Mouse (Mus musculus): Measurements from ENCODE around the gene Ppef2. TPM values are rescaled to one million over a fixed set of nuclear protein-coding genes. Genes with fewer than 3 reads are reported as not detected.
A peak's percentile ranks its signal among the peaks of the same experiment; 100 is the strongest.

The Ppef2 gene
- polyA plus RNA-seq, 1 experiment from 2014 or later, result 0.31 TPM

- H3K9me3 ChIP-seq (ENCODE audit: control insufficient read depth, low read length), result no peaks in the 10 kb centered on the region
- H3K9ac ChIP-seq (ENCODE audit: low read depth, low read length), result peak within 1 kb of the TSS; percentile 63
- H3K36me3 ChIP-seq (ENCODE audit: control insufficient read depth, insufficient read depth, low read length), result no peaks in the 10 kb centered on the region
- 3% methylated on average over 54 of the region's 54 CpGs for WGBS
- H3K4me2 ChIP-seq (replicated peaks; ENCODE audit: low read depth, low read length), result peak within 1 kb of the TSS; percentile 92
- no peaks in the 10 kb centered on the region for H3K27me3 ChIP-seq (ENCODE audit: control insufficient read depth, insufficient read depth, low read length)
- no peak within 1 kb of the TSS for H3K27ac ChIP-seq (ENCODE audit: low read depth, low read length)
- no peaks in the 10 kb centered on the region for H3K4me1 ChIP-seq (ENCODE audit: control insufficient read depth, insufficient read depth, low read length)
- ATAC-seq (ENCODE audit: low FRiP score, low TSS enrichment), result peak; percentile 94
- peak within 1 kb of the TSS; percentile 70 for H3K4me3 ChIP-seq (ENCODE audit: low read length)
Measured at GRCm38 (mm10) chr5:92277437-92278394, 21.6 kb upstream of the Ppef2 start, which contains the start of gene Naaa. Gene Naaa (minus strand): TSS chr5:92278170.

GRCm38 (mm10) chr5:92270496-92270895, 14.4 kb upstream of the Ppef2 start:
- Histone ChIP-seq H3K27me3 (ENCODE audit: control insufficient read depth, insufficient read depth, low read length) (no peaks in the 10 kb centered on the region), H3K27ac (ENCODE audit: low read depth, low read length) (no peak overlapping the region), H3K36me3 (ENCODE audit: control insufficient read depth, insufficient read depth, low read length) (no peaks in the 10 kb centered on the region), H3K4me1 (ENCODE audit: control insufficient read depth, insufficient read depth, low read length) (no peaks in the 10 kb centered on the region), H3K4me2 (replicated peaks; ENCODE audit: low read depth, low read length) (no peak overlapping the region), H3K4me3 (ENCODE audit: low read length) (no peak overlapping the region), H3K9me3 (ENCODE audit: control insufficient read depth, low read length) (no peaks in the 10 kb centered on the region), H3K9ac (ENCODE audit: low read depth, low read length) (no peak overlapping the region)
- no peak for ATAC-seq (ENCODE audit: low FRiP score, low TSS enrichment)
- WGBS, result 93% methylated on average over 7 of the region's 7 CpGs

GRCm38 (mm10) chr5:92263761-92264359, 7.8 kb upstream of the Ppef2 start:
- no peaks in the 10 kb centered on the region for H3K36me3 ChIP-seq (ENCODE audit: control insufficient read depth, insufficient read depth, low read length)
- no peak overlapping the region for H3K9ac ChIP-seq (ENCODE audit: low read depth, low read length)
- no peak overlapping the region for H3K4me2 ChIP-seq (replicated peaks; ENCODE audit: low read depth, low read length)
- H3K4me1 ChIP-seq (ENCODE audit: control insufficient read depth, insufficient read depth, low read length), result peaks cover 5% of the 10 kb centered on the region; the same call in 1 of the 2 replicates
- 54% methylated on average over 4 of the region's 4 CpGs for WGBS
- no peaks in the 10 kb centered on the region for H3K27me3 ChIP-seq (ENCODE audit: control insufficient read depth, insufficient read depth, low read length)
- H3K27ac ChIP-seq (ENCODE audit: low read depth, low read length), result no peak overlapping the region
- no peaks in the 10 kb centered on the region for H3K9me3 ChIP-seq (ENCODE audit: control insufficient read depth, low read length)
- H3K4me3 ChIP-seq (ENCODE audit: low read length), result no peak overlapping the region
- ATAC-seq (ENCODE audit: low FRiP score, low TSS enrichment), result peak; percentile 76

GRCm38 (mm10) chr5:92262646-92263045, 6.6 kb upstream of the Ppef2 start:
- Histone ChIP-seq H3K9me3 (ENCODE audit: control insufficient read depth, low read length) (no peaks in the 10 kb centered on the region), H3K4me3 (ENCODE audit: low read length) (no peak overlapping the region), H3K9ac (ENCODE audit: low read depth, low read length) (no peak overlapping the region), H3K27ac (ENCODE audit: low read depth, low read length) (no peak overlapping the region), H3K36me3 (ENCODE audit: control insufficient read depth, insufficient read depth, low read length) (no peaks in the 10 kb centered on the region), H3K4me2 (replicated peaks; ENCODE audit: low read depth, low read length) (no peak overlapping the region), H3K4me1 (ENCODE audit: control insufficient read depth, insufficient read depth, low read length) (peaks cover 8% of the 10 kb centered on the region; the same call in 1 of the 2 replicates), H3K27me3 (ENCODE audit: control insufficient read depth, insufficient read depth, low read length) (no peaks in the 10 kb centered on the region)
- ATAC-seq (ENCODE audit: low FRiP score, low TSS enrichment), result no peak
- 86% methylated on average over 8 of the region's 8 CpGs for WGBS

GRCm38 (mm10) chr5:92254476-92254875, 1.6 kb downstream of the Ppef2 start:
- Histone ChIP-seq H3K27me3 (ENCODE audit: control insufficient read depth, insufficient read depth, low read length) (no peaks in the 10 kb centered on the region), H3K27ac (ENCODE audit: low read depth, low read length) (no peak overlapping the region), H3K4me2 (replicated peaks; ENCODE audit: low read depth, low read length) (no peak overlapping the region), H3K4me1 (ENCODE audit: control insufficient read depth, insufficient read depth, low read length) (peaks cover 15% of the 10 kb centered on the region; the same call in 1 of the 2 replicates), H3K9ac (ENCODE audit: low read depth, low read length) (no peak overlapping the region), H3K9me3 (ENCODE audit: control insufficient read depth, low read length) (no peaks in the 10 kb centered on the region), H3K4me3 (ENCODE audit: low read length) (no peak overlapping the region), H3K36me3 (ENCODE audit: control insufficient read depth, insufficient read depth, low read length) (no peaks in the 10 kb centered on the region)
- WGBS, result 30% methylated on average over 6 of the region's 6 CpGs
- no peak for ATAC-seq (ENCODE audit: low FRiP score, low TSS enrichment)

- 36% methylated on average over 18 of the region's 18 CpGs for WGBS
- no peak overlapping the region for H3K4me2 ChIP-seq (replicated peaks; ENCODE audit: low read depth, low read length)
Measured at GRCm38 (mm10) chr5:92252797-92253343, 3.2 kb downstream of the Ppef2 start.

GRCm38 (mm10) chr5:92252031-92252430, 4.0 kb downstream of the Ppef2 start:
- WGBS, result 94% methylated on average over 6 of the region's 6 CpGs
- Histone ChIP-seq H3K36me3 (ENCODE audit: control insufficient read depth, insufficient read depth, low read length) (no peaks in the 10 kb centered on the region), H3K27ac (ENCODE audit: low read depth, low read length) (no peak overlapping the region), H3K27me3 (ENCODE audit: control insufficient read depth, insufficient read depth, low read length) (no peaks in the 10 kb centered on the region), H3K9ac (ENCODE audit: low read depth, low read length) (no peak overlapping the region), H3K4me2 (replicated peaks; ENCODE audit: low read depth, low read length) (no peak overlapping the region), H3K4me3 (ENCODE audit: low read length) (no peak overlapping the region), H3K9me3 (ENCODE audit: control insufficient read depth, low read length) (no peaks in the 10 kb centered on the region), H3K4me1 (ENCODE audit: control insufficient read depth, insufficient read depth, low read length) (peaks cover 9% of the 10 kb centered on the region; the same call in 1 of the 2 replicates)
- no peak for ATAC-seq (ENCODE audit: low FRiP score, low TSS enrichment)

More at GRCm38 (mm10) chr5:92252797-92253343, 3.2 kb downstream of the Ppef2 start:
- Histone ChIP-seq H3K9ac (ENCODE audit: low read depth, low read length) (no peak overlapping the region), H3K4me1 (ENCODE audit: control insufficient read depth, insufficient read depth, low read length) (peaks cover 12% of the 10 kb centered on the region; the same call in 1 of the 2 replicates), H3K36me3 (ENCODE audit: control insufficient read depth, insufficient read depth, low read length) (no peaks in the 10 kb centered on the region), H3K27me3 (ENCODE audit: control insufficient read depth, insufficient read depth, low read length) (no peaks in the 10 kb centered on the region), H3K4me3 (ENCODE audit: low read length) (no peak overlapping the region), H3K9me3 (ENCODE audit: control insufficient read depth, low read length) (no peaks in the 10 kb centered on the region), H3K27ac (ENCODE audit: low read depth, low read length) (no peak overlapping the region)
- no peak for ATAC-seq (ENCODE audit: low FRiP score, low TSS enrichment)

GRCm38 (mm10) chr5:92248614-92249013, 7.5 kb downstream of the Ppef2 start:
- Histone ChIP-seq H3K36me3 (ENCODE audit: control insufficient read depth, insufficient read depth, low read length) (no peaks in the 10 kb centered on the region), H3K9ac (ENCODE audit: low read depth, low read length) (no peak overlapping the region), H3K4me1 (ENCODE audit: control insufficient read depth, insufficient read depth, low read length) (no peaks in the 10 kb centered on the region), H3K4me2 (replicated peaks; ENCODE audit: low read depth, low read length) (no peak overlapping the region), H3K4me3 (ENCODE audit: low read length) (no peak overlapping the region), H3K27ac (ENCODE audit: low read depth, low read length) (no peak overlapping the region), H3K9me3 (ENCODE audit: control insufficient read depth, low read length) (no peaks in the 10 kb centered on the region), H3K27me3 (ENCODE audit: control insufficient read depth, insufficient read depth, low read length) (no peaks in the 10 kb centered on the region)
- ATAC-seq (ENCODE audit: low FRiP score, low TSS enrichment), result no peak
- WGBS, result 79% methylated on average over 11 of the region's 11 CpGs

Data from kidney, embryonic 14.5 days (tissue).